Mouse (Mus musculus) MEL (cell line): ENCODE measurements around the gene Fam221b. TPM values are rescaled to one million over a fixed set of nuclear protein-coding genes. Genes with fewer than 3 reads are reported as not detected.

Experiments used
- DNase-seq: peaks from one replicate; pipeline ENCODE4 v3.0.0; 2011; ENCODE audit warnings: low read depth, low spot score
- H3K27ac ChIP-seq: 2 replicates; pipeline ENCODE4 v1.5.1; 2012; ENCODE audit warnings: low read depth, mild to moderate bottlenecking, control low read depth, low read length, moderate library complexity; ENCODE audit not compliant: control insufficient read depth
- H3K27me3 ChIP-seq, 2 experiments: fragments of 150-350 bp in 1 of 2; sonication (generic) in 1 of 2; 2 replicates each; pipeline ENCODE4 v1.6.1; 2012; ENCODE audit warnings: low read length in 2 of 2, mild to moderate bottlenecking in 2 of 2, improper control_type of control experiment in 1 of 2, moderate library complexity in 1 of 2; ENCODE audit not compliant: insufficient read depth in 2 of 2, control insufficient read depth in 1 of 2
- H3K36me3 ChIP-seq, 2 experiments: 2 replicates each; pipeline ENCODE4 v1.6.1; 2012 to 2014; ENCODE audit warnings: low read length in 2 of 2, improper control_type of control experiment in 1 of 2, inconsistent platforms in 1 of 2, mild to moderate bottlenecking in 1 of 2; ENCODE audit not compliant: insufficient read depth in 2 of 2, control insufficient read depth in 1 of 2
- H3K4me1 ChIP-seq, 2 experiments: fragments of 150-350 bp in 1 of 2; sonication (generic) in 1 of 2; 2 replicates each; pipeline ENCODE4 v1.6.1; 2012; ENCODE audit warnings: low read length in 2 of 2, improper control_type of control experiment in 1 of 2, mild to moderate bottlenecking in 1 of 2; ENCODE audit not compliant: insufficient read depth in 2 of 2, control insufficient read depth in 1 of 2
- H3K4me3 ChIP-seq, 2 experiments: fragments of 150-350 bp in 1 of 2; sonication (generic) in 1 of 2; 2 replicates each; pipeline ENCODE4 v1.5.1; 2012; ENCODE audit warnings: low read depth in 2 of 2, low read length in 2 of 2, mild to moderate bottlenecking in 2 of 2, moderate library complexity in 2 of 2, control low read depth in 1 of 2, improper control_type of control experiment in 1 of 2; ENCODE audit not compliant: control insufficient read depth in 1 of 2, insufficient read depth in 1 of 2
- H3K79me2 ChIP-seq: 2 replicates; pipeline ENCODE4 v1.6.1; 2012; ENCODE audit warnings: mild to moderate bottlenecking, low read length, moderate library complexity; ENCODE audit not compliant: control insufficient read depth, poor library complexity, insufficient read depth
- H3K9ac ChIP-seq: 2 replicates; pipeline ENCODE4 v1.6.1; 2012; ENCODE audit warnings: low read depth, mild to moderate bottlenecking, control low read depth, low read length, moderate library complexity; ENCODE audit not compliant: control insufficient read depth, poor library complexity, severe bottlenecking
- H3K9me3 ChIP-seq: fragments of 150-350 bp; sonication (generic); replicated peaks from 2 replicates; pipeline ENCODE4 v1.6.1; 2012; ENCODE audit warnings: mild to moderate bottlenecking, low read length, improper control_type of control experiment, moderate library complexity; ENCODE audit not compliant: insufficient read depth
- CTCF ChIP-seq, 3 experiments: IDR thresholded peaks in 2 of 3; conservative IDR thresholded peaks in 1 of 3; 2 replicates each; pipeline ENCODE4 v1.5.1; 2011 to 2012; ENCODE audit warnings: low read length in 3 of 3, low read depth in 2 of 3, mild to moderate bottlenecking in 2 of 3, improper control_type of control experiment in 1 of 3, inconsistent platforms in 1 of 3, mixed read lengths in 1 of 3, moderate library complexity in 1 of 3; ENCODE audit not compliant: control insufficient read depth in 1 of 3, insufficient read depth in 1 of 3, poor library complexity in 1 of 3, severe bottlenecking in 1 of 3
- ELF1 ChIP-seq: IDR thresholded peaks from 2 replicates; pipeline ENCODE4 v1.6.1; 2014; ENCODE audit warnings: low read depth, mild to moderate bottlenecking, inconsistent platforms, low read length, improper control_type of control experiment, moderate library complexity
- ETS1 ChIP-seq: IDR thresholded peaks from 2 replicates; pipeline ENCODE4 v1.6.1; 2012; ENCODE audit warnings: low read depth, mild to moderate bottlenecking, inconsistent platforms, low read length, improper control_type of control experiment, moderate library complexity
- GABPA ChIP-seq: IDR thresholded peaks from 2 replicates; pipeline ENCODE4 v1.6.1; 2012; ENCODE audit warnings: low read depth, mild to moderate bottlenecking, inconsistent platforms, low read length, improper control_type of control experiment, moderate library complexity
- HCFC1 ChIP-seq: IDR thresholded peaks from 2 replicates; pipeline ENCODE4 v1.6.1; 2012; ENCODE audit warnings: low read depth, mild to moderate bottlenecking, inconsistent platforms, low read length, improper control_type of control experiment, moderate library complexity
- JUND ChIP-seq: IDR thresholded peaks from 2 replicates; pipeline ENCODE4 v1.6.1; 2011; ENCODE audit warnings: low read depth, mild to moderate bottlenecking, improper control_type of control experiment, low read length
- KAT2A ChIP-seq: conservative IDR thresholded peaks from 2 replicates; pipeline ENCODE4 v1.6.1; 2012; ENCODE audit warnings: low read depth, low read length, improper control_type of control experiment, inconsistent platforms
- MAFK ChIP-seq: IDR thresholded peaks from 2 replicates; pipeline ENCODE4 v1.6.1; 2011; ENCODE audit warnings: low read depth, mild to moderate bottlenecking, low read length, improper control_type of control experiment, borderline replicate concordance
- MAX ChIP-seq: IDR thresholded peaks from 2 replicates; pipeline ENCODE4 v1.6.1; 2011; ENCODE audit warnings: low read length, improper control_type of control experiment
- MAZ ChIP-seq: IDR thresholded peaks from 2 replicates; pipeline ENCODE4 v1.6.1; 2012; ENCODE audit warnings: low read depth, mild to moderate bottlenecking, inconsistent platforms, low read length, improper control_type of control experiment
- MXI1 ChIP-seq: IDR thresholded peaks from 2 replicates; pipeline ENCODE4 v1.6.1; 2011; ENCODE audit warnings: mild to moderate bottlenecking, low read depth, low read length, improper control_type of control experiment
- MYC ChIP-seq: IDR thresholded peaks from 2 replicates; pipeline ENCODE4 v1.6.1; 2011; ENCODE audit warnings: low read depth, mild to moderate bottlenecking, low read length, improper control_type of control experiment, moderate library complexity
- NRF1 ChIP-seq: IDR thresholded peaks from 2 replicates; pipeline ENCODE4 v1.6.1; 2014; ENCODE audit warnings: low read depth, mild to moderate bottlenecking, inconsistent platforms, low read length, improper control_type of control experiment, moderate library complexity; ENCODE audit not compliant: poor library complexity, insufficient read depth, severe bottlenecking
- POLR2A ChIP-seq, 2 experiments: IDR thresholded peaks; 2 replicates each; pipeline ENCODE4 v1.6.1; 2011 to 2012; ENCODE audit warnings: low read length in 2 of 2, mild to moderate bottlenecking in 2 of 2, control low read depth in 1 of 2, improper control_type of control experiment in 1 of 2, low read depth in 1 of 2, moderate library complexity in 1 of 2; ENCODE audit not compliant: control insufficient read depth in 1 of 2, insufficient read depth in 1 of 2, poor library complexity in 1 of 2
- POLR2AphosphoS5 ChIP-seq: IDR thresholded peaks from 2 replicates; pipeline ENCODE4 v1.6.1; 2012; ENCODE audit warnings: low read depth, borderline replicate concordance, mild to moderate bottlenecking, inconsistent platforms, low read length, moderate library complexity, mixed read lengths
- RAD21 ChIP-seq: IDR thresholded peaks from 2 replicates; pipeline ENCODE4 v1.6.1; 2011; ENCODE audit warnings: mild to moderate bottlenecking, low read depth, low read length, improper control_type of control experiment
- SMC3 ChIP-seq: IDR thresholded peaks from 2 replicates; pipeline ENCODE4 v1.6.1; 2011; ENCODE audit warnings: low read depth, low read length, improper control_type of control experiment
- TBP ChIP-seq: IDR thresholded peaks from 2 replicates; pipeline ENCODE4 v1.8.0; 2011; ENCODE audit warnings: low read depth, low read length, improper control_type of control experiment
- USF1 ChIP-seq: IDR thresholded peaks from 2 replicates; pipeline ENCODE4 v1.6.1; 2014; ENCODE audit warnings: low read depth, mild to moderate bottlenecking, inconsistent platforms, low read length, improper control_type of control experiment, moderate library complexity
- ZC3H11A ChIP-seq: IDR thresholded peaks from 2 replicates; pipeline ENCODE4 v1.6.1; 2012; ENCODE audit warnings: low read depth, mild to moderate bottlenecking, inconsistent platforms, low read length, improper control_type of control experiment
- ZNF384 ChIP-seq: IDR thresholded peaks from 2 replicates; pipeline ENCODE4 v1.6.1; 2012; ENCODE audit warnings: low read depth, mild to moderate bottlenecking, inconsistent platforms, low read length, improper control_type of control experiment
- polyA plus RNA-seq, 2 experiments: library from polyadenylated mRNA; stranded (reverse) in 1 of 2; unstranded in 1 of 2; fragments of >175 nt in 1 of 2; fragments of >200 nt in 1 of 2; gene quantifications; 2 replicates each; pipeline versions ENCODE4 v1.2.1 to v1.2.4; 2012; ENCODE audit warnings: low replicate concordance in 2 of 2, low read depth in 1 of 2; ENCODE audit not compliant: insufficient read length in 2 of 2, insufficient read depth in 1 of 2, missing spikeins in 1 of 2
- total RNA-seq: library from RNA; depleted of rRNA; stranded (reverse); fragments of 300-350 nt; gene quantifications from 2 replicates; pipeline ENCODE4 v1.2.3, GENCODE M21; 2012

Fam221b gene
- total and polyA plus RNA-seq, 3 experiments: 0.10 to 8.8 TPM; not detected in 1

DNA sequence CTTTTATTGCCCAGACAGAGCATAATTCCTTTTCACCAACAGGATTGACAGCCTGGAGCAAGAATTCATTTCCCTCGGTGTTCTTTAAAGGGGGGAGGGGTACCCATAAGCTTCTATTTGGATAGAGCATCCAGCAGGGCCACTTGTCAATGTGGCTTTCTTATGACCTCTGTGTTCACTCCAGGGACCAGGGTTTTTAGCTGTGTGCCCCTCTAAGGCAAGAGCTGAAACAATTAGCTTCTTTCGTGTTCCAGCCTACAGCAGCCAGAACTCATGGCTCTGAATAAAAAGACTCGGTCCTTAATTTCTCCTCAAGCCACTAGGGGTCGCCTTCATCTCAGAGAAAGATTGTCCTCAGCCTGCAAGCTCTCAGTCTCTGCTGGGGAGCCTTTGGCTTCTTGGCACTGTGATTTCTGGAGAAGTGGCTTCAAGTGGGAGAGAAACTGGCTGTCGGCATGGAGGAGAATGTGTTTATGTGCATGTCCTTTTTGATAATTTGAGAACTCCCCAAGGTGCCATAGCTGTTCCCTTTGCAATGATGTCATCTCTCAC is 38.8 kb downstream of the Fam221b start:
- Histone ChIP-seq H3K27me3 (peaks cover 4 to 6% of the 10 kb centered on the region in 2 experiments), H3K36me3 (no peaks in the 10 kb centered on the region), H3K4me3 (no peak overlapping the region), H3K27ac (no peak overlapping the region), H3K9ac (no peak overlapping the region), H3K9me3 (no peaks in the 10 kb centered on the region), H3K4me1 (no peaks in the 10 kb centered on the region; a peak in 1 of 4 replicates), H3K79me2 (no peaks in the 10 kb centered on the region)
- TF ChIP-seq MAFK (no peak), ZNF384 (no peak), ZC3H11A (peak; percentile 74), RAD21 (peak; percentile 89), SMC3 (peak; percentile 80), GABPA (no peak), MAZ (0 out of 2 replicates have a peak, but pooled peaks have one; percentile 38), CTCF (IDR thresholded peaks at IDR 0.05 in 2 of 3, conservative IDR thresholded peaks at IDR 0.05 in 1 of 3; ENCODE audit: control insufficient read depth in 1 of 3, insufficient read depth in 1 of 3, low read depth in 2 of 3, low read length in 3 of 3, poor library complexity in 1 of 3, severe bottlenecking in 1 of 3) (peak; percentile 70 to 95 (median 75)), ELF1 (no peak), KAT2A (no peak), POLR2AphosphoS5 (no peak), TBP (peak; percentile 54), ETS1 (no peak), HCFC1 (no peak)
- peak; percentile 88 for DNase-seq

DNA sequence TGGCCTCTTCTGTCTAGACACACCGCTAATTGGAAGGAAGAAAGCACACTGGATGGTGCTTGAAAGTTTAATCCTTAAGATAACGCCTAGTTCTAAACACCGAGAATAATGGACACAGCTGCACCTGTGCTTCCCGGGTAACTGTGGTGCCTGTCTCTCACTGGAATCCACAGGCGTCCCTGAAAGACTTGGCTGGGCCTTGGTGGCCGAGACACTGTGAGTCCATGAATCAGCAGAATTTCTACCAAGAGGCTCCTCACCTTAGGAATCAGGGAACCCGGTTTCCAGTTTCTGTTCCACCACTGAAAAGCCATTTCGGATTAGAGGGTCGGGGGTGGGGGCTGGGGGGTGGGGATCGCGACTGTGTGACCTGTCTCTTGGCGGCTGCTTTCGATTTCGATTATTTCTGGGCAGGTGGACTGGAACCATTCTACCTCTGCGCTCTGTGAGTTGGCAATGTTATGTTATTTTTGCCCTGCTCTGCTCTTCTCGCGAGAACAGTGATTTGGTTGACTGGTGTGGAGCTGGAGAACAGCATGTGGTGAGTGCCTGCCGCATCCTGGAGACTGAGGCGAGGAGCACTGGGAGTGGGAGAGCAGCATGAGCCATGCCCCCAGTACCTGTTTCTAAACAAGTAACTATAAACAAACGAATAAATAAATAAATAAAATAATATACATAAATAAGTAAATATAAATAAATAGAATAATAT is 39.7 kb downstream of the Fam221b start:
- DNase-seq: no peak
- Histone ChIP-seq H3K9me3 (no peaks in the 10 kb centered on the region), H3K9ac (no peak overlapping the region), H3K27ac (no peak overlapping the region), H3K79me2 (no peaks in the 10 kb centered on the region), H3K36me3 (no peaks in the 10 kb centered on the region), H3K4me1 (no peaks in the 10 kb centered on the region; a peak in 1 of 4 replicates), H3K27me3 (peaks cover 4 to 6% of the 10 kb centered on the region in 2 experiments), H3K4me3 (no peak overlapping the region)
- TF ChIP-seq MYC: no peak
- TF ChIP-seq GABPA: no peak
- no peak for TF ChIP-seq JUND
- no peak for TF ChIP-seq ELF1
- no peak for TF ChIP-seq NRF1
- no peak for TF ChIP-seq USF1
- no peak for TF ChIP-seq MXI1
- TF ChIP-seq KAT2A: no peak
- TF ChIP-seq MAZ: no peak
- no peak for TF ChIP-seq RAD21
- no peak for TF ChIP-seq MAX
- no peak for TF ChIP-seq ZNF384
- no peak for TF ChIP-seq POLR2A (IDR thresholded peaks at IDR 0.05; ENCODE audit: control insufficient read depth in 1 of 2, insufficient read depth in 1 of 2, low read depth in 1 of 2, low read length in 2 of 2, poor library complexity in 1 of 2)
